Mouse (Mus musculus): ENCODE data around the gene Rab44. TPM values are rescaled to one million over a fixed set of nuclear protein-coding genes. Genes with fewer than 3 reads are reported as not detected.
A peak's percentile ranks its signal among the peaks of the same experiment; 100 is the strongest.
"Not testable (repeated sequence)": the region's sequence is repeated elsewhere in the genome, so short reads cannot be mapped to it uniquely, and the experiment has no call there.

The Rab44 gene
- 0.30 and 0.42 TPM in 2 replicates for polyA plus RNA-seq (2016; fragmentation: Nextera tagmentation; extraction: Ambion mirVana)

DNA sequence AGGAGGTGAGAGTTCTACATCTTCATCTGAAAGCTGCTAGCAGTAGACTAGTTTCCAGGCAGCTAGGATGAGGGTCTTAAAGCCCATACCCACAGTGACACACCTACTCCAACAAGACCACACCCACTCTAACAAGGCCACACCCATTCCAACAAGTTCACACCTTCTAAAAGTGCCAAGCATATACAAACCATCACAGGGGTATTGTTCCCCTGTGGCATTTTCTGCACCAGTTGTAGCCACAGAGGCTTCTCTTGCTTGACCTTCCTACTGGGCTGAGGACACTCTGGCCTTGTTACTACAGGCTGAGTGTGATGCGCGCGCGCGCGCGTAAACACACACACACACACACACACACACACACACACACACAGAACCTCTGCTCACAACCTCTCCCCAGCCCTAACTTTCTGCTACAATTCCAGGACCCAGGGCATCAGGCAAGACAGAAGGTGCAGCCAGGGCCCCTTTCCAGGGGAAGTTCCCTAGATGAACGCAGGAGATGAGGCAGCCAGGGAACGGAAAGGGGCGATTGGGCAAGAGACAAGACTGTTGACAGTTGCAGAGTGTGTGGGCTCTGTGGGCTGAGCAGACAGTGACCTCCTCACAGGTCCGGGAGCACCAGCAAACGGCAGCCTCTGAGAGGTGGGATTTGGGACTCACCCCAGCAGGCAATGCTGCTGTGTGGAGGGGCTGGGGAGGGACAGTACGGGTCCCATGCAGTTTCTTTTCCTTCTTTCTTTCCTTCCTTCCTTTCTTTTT, at the start of gene Rab44:
TSS of gene Rab44 (plus strand) at position 555 of the 762 bp plus-strand sequence.
- no peak for ATAC-seq (ENCODE audit: low FRiP score, low read depth)

DNA sequence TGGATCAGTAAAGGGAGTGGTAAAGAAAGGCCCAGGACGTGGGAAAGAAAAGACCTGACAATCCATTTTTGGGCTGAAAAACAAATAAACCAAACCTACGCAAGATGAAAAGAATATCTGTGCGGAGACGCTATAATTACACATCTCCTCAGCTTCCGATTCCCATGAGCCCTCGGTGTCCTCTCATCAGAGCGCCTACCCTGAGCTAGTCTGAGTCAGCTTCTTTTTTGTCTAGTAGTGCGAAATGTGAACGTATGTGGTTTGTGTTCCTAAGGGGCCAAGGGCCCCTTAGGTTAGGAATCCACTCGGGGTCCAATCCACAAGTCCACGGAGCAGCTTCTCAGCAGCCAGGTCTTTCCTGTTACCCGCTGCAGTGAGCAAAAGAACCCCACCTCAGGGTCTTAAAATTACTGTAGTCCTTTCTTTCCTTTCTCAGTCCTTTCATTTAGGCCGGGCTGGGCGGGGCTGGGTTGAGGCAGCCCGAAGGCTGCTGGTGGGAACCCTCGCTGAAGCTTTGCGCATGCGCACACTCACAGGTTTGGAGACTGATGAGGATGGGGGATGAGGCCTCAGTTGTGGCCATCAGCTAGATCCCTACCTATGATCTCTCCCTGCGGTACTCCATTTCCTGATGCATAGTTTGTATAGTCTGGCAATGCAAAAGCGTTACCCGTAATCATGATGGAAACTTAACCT, 48.6 kb upstream of the Rab44 start:
- H3K27ac ChIP-seq, result no peak overlapping the region
- no peak for ATAC-seq (ENCODE audit: low FRiP score, low read depth)
- WGBS, result 81% methylated on average over 21 of the region's 21 CpGs
- no peaks in the 10 kb centered on the region for H3K36me3 ChIP-seq
- H3K4me3 ChIP-seq, result no peak overlapping the region
- no peaks in the 10 kb centered on the region for H3K27me3 ChIP-seq (replicated peaks)
- no peaks in the 10 kb centered on the region for H3K9me3 ChIP-seq
- H3K9ac ChIP-seq, result no peak overlapping the region
- peaks cover 19% of the 10 kb centered on the region for H3K4me1 ChIP-seq
- H3K4me2 ChIP-seq (replicated peaks), result no peak overlapping the region

More for the DNA sequence above, at the start of gene Rab44:
- no peak within 1 kb of the TSS for H3K4me2 ChIP-seq (replicated peaks)
- H3K9me3 ChIP-seq, result no peaks in the 10 kb centered on the region
- no peak within 1 kb of the TSS for H3K27ac ChIP-seq
- H3K27me3 ChIP-seq (replicated peaks), result no peaks in the 10 kb centered on the region
- WGBS, result 96% methylated on average over 13 of the region's 13 CpGs
- H3K4me3 ChIP-seq, result no peak within 1 kb of the TSS
- no peak within 1 kb of the TSS for H3K9ac ChIP-seq
- H3K36me3 ChIP-seq, result no peaks in the 10 kb centered on the region
- no peaks in the 10 kb centered on the region for H3K4me1 ChIP-seq

DNA sequence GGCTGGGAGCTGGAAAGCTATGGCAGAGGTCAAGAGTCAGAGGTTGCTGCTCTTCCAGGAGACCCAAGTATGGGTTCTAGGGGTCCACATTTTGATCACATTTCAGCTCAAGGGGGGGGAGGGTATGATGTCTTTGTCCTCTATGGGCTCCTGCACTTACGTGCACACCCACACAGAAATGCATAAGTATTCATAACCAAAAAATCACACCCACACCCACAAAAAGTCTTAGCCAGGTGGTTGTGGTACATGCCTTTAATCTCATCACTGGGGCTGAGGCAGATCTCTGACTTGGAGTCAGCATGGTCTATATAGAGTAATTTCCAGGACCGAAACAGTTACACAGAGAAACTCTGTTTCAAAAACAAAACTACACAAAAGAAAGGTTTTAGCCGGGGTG, 48.0 kb upstream of the Rab44 start:
- 90% methylated on average over 3 of the region's 3 CpGs for WGBS
- H3K36me3 ChIP-seq, result no peaks in the 10 kb centered on the region
- H3K4me3 ChIP-seq, result no peak overlapping the region
- peaks cover 19% of the 10 kb centered on the region for H3K4me1 ChIP-seq
- ATAC-seq (ENCODE audit: low FRiP score, low read depth), result no peak
- H3K27me3 ChIP-seq (replicated peaks), result no peaks in the 10 kb centered on the region
- no peak overlapping the region for H3K9ac ChIP-seq
- H3K4me2 ChIP-seq (replicated peaks), result no peak overlapping the region
- no peak overlapping the region for H3K27ac ChIP-seq
- H3K9me3 ChIP-seq, result no peaks in the 10 kb centered on the region

DNA sequence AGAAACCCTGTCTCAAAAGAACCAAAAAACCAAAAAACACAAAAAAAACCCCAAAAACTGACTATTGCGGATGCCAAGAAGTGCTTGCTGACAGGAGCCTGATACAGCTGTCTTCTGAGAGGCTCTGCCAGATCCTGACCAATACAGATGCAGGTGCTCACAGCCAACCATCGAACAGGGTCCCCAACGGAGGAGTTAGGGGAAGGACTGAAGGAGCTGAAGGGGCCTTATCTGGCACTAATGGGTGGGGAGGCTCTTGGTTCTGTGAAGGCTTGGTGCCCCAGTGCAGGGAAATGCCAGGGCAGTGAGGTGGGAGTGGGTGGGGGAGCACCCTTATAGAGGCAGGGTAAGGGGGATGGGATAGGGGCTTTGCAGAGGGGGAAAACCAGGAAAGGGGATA, 46.5 kb upstream of the Rab44 start:
- H3K36me3 ChIP-seq; H3K9me3 ChIP-seq; ATAC-seq (ENCODE audit: low FRiP score, low read depth); H3K4me2 ChIP-seq (replicated peaks); H3K27ac ChIP-seq; H3K4me3 ChIP-seq; H3K27me3 ChIP-seq (replicated peaks); H3K9ac ChIP-seq: not testable (repeated sequence)
- peaks cover 18% of the 10 kb centered on the region for H3K4me1 ChIP-seq
- 94% methylated on average over 3 of the region's 3 CpGs for WGBS

GRCm38 (mm10) chr17:29067847-29068246, 46.1 kb upstream of the Rab44 start:
- H3K9me3 ChIP-seq, result no peaks in the 10 kb centered on the region

DNA sequence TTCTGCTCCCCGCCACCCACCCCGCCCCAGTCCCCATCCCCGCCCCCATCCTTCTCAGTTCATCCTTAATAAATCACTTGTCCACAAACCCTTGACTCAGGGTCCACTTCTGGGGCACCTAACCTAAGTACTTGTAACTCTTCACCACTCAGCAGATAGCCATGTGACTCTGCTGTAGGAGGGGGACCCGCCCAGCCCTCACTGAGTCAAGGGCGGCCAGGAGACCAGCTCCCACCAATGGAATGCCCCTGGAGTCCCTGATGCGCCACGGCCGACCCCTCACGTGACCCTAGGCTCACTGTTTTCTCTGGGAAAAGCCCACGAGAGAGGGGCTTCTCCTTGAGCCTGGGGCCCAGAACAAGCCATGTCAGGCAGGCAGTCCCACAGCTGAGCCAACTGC, 44.9 kb upstream of the Rab44 start:
- Histone ChIP-seq H3K4me1 (peaks cover 14% of the 10 kb centered on the region), H3K4me2 (replicated peaks) (no peak overlapping the region), H3K27me3 (replicated peaks) (no peaks in the 10 kb centered on the region), H3K9me3 (no peaks in the 10 kb centered on the region), H3K9ac (no peak overlapping the region), H3K4me3 (no peak overlapping the region), H3K36me3 (no peaks in the 10 kb centered on the region), H3K27ac (no peak overlapping the region)
- 63% methylated on average over 10 of the region's 10 CpGs for WGBS
- no peak for ATAC-seq (ENCODE audit: low FRiP score, low read depth)

More at GRCm38 (mm10) chr17:29067847-29068246, 46.1 kb upstream of the Rab44 start:
- Histone ChIP-seq H3K27ac (no peak overlapping the region), H3K4me1 (peaks cover 18% of the 10 kb centered on the region), H3K9ac (no peak overlapping the region), H3K4me3 (no peak overlapping the region), H3K4me2 (replicated peaks) (no peak overlapping the region), H3K27me3 (replicated peaks) (no peaks in the 10 kb centered on the region), H3K36me3 (no peaks in the 10 kb centered on the region)
- WGBS, result 51% methylated on average over 5 of the region's 5 CpGs
- ATAC-seq (ENCODE audit: low FRiP score, low read depth), result no peak

- Histone ChIP-seq H3K27ac (no peak overlapping the region), H3K9me3 (no peaks in the 10 kb centered on the region), H3K36me3 (no peaks in the 10 kb centered on the region), H3K27me3 (replicated peaks) (no peaks in the 10 kb centered on the region), H3K9ac (no peak overlapping the region), H3K4me3 (no peak overlapping the region), H3K4me2 (replicated peaks) (no peak overlapping the region), H3K4me1 (peaks cover 14% of the 10 kb centered on the region)
- WGBS, result 77% methylated on average over 5 of the region's 5 CpGs
- no peak for ATAC-seq (ENCODE audit: low FRiP score, low read depth)
Observed at GRCm38 (mm10) chr17:29071820-29072219, 42.1 kb upstream of the Rab44 start.

DNA sequence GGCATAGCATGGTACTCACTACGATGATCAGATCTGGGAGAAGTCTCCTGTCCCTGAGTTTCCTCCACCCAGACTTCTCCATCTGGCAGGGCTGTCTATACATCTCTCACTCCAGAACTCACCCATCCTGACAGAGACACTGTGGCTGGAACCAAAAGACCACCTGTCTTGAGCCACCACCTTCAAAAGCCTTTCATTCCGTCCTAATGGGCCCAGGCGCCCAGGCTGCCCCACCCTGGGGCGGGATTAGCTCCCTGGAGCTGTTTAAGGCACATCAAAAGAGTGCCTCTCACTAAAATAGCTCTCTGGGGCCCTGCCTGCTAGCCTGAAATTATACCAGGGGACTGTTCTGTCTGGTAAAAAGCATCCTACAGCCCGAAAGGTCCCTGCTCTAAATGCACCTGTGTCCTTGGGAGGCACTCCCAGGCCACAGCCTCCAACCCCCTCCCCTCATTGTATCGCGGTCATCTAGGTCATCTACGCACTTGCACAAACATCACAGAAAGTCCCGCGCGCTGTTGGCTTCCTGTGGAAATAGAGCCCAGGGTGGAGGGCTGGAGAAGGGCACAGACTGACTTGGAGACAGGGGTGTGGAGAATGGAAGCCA, 41.1 kb upstream of the Rab44 start:
- Histone ChIP-seq H3K4me2 (replicated peaks) (no peak overlapping the region), H3K9ac (no peak overlapping the region), H3K27me3 (replicated peaks) (no peaks in the 10 kb centered on the region), H3K27ac (no peak overlapping the region), H3K36me3 (no peaks in the 10 kb centered on the region), H3K4me3 (no peak overlapping the region), H3K9me3 (no peaks in the 10 kb centered on the region), H3K4me1 (peaks cover 15% of the 10 kb centered on the region)
- no peak for ATAC-seq (ENCODE audit: low FRiP score, low read depth)
- 10% methylated on average over 11 of the region's 11 CpGs for WGBS

- 36% methylated on average over 5 of the region's 5 CpGs for WGBS
- no peak overlapping the region for H3K27ac ChIP-seq
- peaks cover 20% of the 10 kb centered on the region for H3K4me1 ChIP-seq
- H3K27me3 ChIP-seq (replicated peaks), result no peaks in the 10 kb centered on the region
- no peak overlapping the region for H3K4me2 ChIP-seq (replicated peaks)
- H3K36me3 ChIP-seq, result no peaks in the 10 kb centered on the region
- no peak overlapping the region for H3K4me3 ChIP-seq
- no peak overlapping the region for H3K9ac ChIP-seq
- no peaks in the 10 kb centered on the region for H3K9me3 ChIP-seq
- ATAC-seq (ENCODE audit: low FRiP score, low read depth), result no peak
Observed at GRCm38 (mm10) chr17:29073313-29073712, 40.6 kb upstream of the Rab44 start.

DNA sequence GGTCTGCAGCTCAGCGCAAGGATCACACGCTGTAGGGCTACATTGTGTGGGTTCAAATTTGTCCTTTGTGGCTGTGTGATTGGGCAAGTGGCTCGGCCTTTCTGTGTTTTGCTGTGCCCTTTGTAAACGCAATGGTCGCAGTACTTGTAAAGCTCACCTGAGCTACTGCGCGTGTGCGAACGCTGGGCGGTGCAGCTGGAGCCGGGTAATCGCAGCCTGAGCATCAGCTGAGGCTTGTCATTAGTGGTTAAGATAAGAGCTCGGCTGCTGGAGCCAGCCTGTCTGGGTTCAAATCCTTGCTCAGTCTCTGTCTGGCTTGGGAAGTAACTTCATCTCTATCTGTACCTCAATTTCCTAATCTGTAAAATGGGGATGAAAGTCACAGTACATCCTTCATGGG, 39.9 kb upstream of the Rab44 start:
- WGBS, result 84% methylated on average over 13 of the region's 13 CpGs
- no peaks in the 10 kb centered on the region for H3K9me3 ChIP-seq
- H3K27ac ChIP-seq, result no peak overlapping the region
- peaks cover 22% of the 10 kb centered on the region for H3K4me1 ChIP-seq
- no peak overlapping the region for H3K9ac ChIP-seq
- no peak overlapping the region for H3K4me2 ChIP-seq (replicated peaks)
- H3K4me3 ChIP-seq, result no peak overlapping the region
- peaks cover 2% of the 10 kb centered on the region; the same call in 1 of the 2 replicates for H3K27me3 ChIP-seq (replicated peaks)
- no peaks in the 10 kb centered on the region for H3K36me3 ChIP-seq
- ATAC-seq (ENCODE audit: low FRiP score, low read depth), result no peak

- WGBS, result 90% methylated on average over 8 of the region's 8 CpGs
- no peaks in the 10 kb centered on the region for H3K36me3 ChIP-seq
- no peak overlapping the region for H3K27ac ChIP-seq
- H3K4me3 ChIP-seq, result no peak overlapping the region
- H3K4me2 ChIP-seq (replicated peaks), result no peak overlapping the region
- H3K27me3 ChIP-seq (replicated peaks), result peaks cover 13% of the 10 kb centered on the region
- ATAC-seq (ENCODE audit: low FRiP score, low read depth), result no peak
- H3K4me1 ChIP-seq, result peaks cover 26% of the 10 kb centered on the region
- no peak overlapping the region for H3K9ac ChIP-seq
- H3K9me3 ChIP-seq, result no peaks in the 10 kb centered on the region
Observed at GRCm38 (mm10) chr17:29076235-29076634, 37.7 kb upstream of the Rab44 start.

DNA sequence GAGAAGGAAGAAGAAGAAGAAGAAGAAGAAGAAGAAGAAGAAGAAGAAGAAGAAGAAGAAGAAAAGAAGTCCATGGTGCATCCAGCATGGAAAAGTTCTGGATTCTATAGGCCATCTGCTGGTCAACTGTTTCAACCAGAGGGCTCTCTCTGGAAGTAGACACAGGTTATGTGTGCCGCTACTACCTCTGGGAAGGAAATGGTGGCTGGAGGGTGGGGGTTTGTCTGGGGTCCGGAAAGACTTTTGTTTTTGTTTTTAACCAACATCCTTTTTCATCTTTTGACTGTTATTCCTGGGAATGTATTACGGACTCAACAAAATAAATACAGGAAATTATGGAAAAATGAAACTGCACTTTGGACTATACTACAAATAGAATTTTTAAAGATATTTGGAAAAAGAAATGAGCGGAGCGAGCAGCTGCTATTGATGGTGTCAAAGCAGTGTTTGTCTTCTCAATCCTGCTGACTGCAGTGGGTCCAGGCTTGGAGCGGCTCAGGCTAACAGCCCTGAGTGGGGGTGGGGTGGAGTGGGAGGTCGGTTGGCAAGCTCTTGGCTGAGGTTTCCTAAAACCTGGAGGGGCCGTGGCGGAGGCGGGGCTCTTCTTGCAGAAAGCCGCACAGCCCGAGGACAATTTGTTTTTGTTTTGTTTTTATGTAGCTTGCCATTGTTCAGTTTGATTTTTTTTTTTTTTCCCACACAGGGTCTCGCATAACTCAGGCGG, 36.0 kb upstream of the Rab44 start:
- peaks cover 22% of the 10 kb centered on the region for H3K4me1 ChIP-seq
- peak overlapping the region; percentile 43 for H3K4me2 ChIP-seq (replicated peaks)
- 23% methylated on average over 14 of the region's 14 CpGs for WGBS
- H3K4me3 ChIP-seq, result no peak overlapping the region
- no peaks in the 10 kb centered on the region for H3K36me3 ChIP-seq
- no peaks in the 10 kb centered on the region for H3K9me3 ChIP-seq
- H3K9ac ChIP-seq, result no peak overlapping the region
- peaks cover 18% of the 10 kb centered on the region for H3K27me3 ChIP-seq (replicated peaks)
- no peak; the same call in 1 of the 2 replicates for ATAC-seq (ENCODE audit: low FRiP score, low read depth)
- no peak overlapping the region for H3K27ac ChIP-seq
